Mouse (Mus musculus) stomach, embryonic 16.5 days (tissue): ENCODE measurements around the gene Wipf3. TPM values are rescaled to one million over a fixed set of nuclear protein-coding genes. Genes with fewer than 3 reads are reported as not detected.

Source experiments
- ATAC-seq: fragments of 200-750 bp; cut with Nextera tagmentation; 2 replicates; pipeline ENCODE4 v1.8.0; 2017; ENCODE audit warnings: moderate number of reproducible peaks, moderate TSS enrichment; ENCODE audit not compliant: insufficient read depth, low FRiP score
- H3K27ac ChIP-seq: fragments of 300-500 bp; sonication (generic); 2 replicates; pipeline ENCODE4 v1.5.1; 2014; ENCODE audit warnings: low read length
- H3K27me3 ChIP-seq: fragments of 300-500 bp; sonication (generic); 2 replicates; pipeline ENCODE4 v1.6.1; 2014; ENCODE audit warnings: low read length, control low read depth, mixed read lengths; ENCODE audit not compliant: control insufficient read depth, insufficient read depth
- H3K36me3 ChIP-seq: fragments of 300-500 bp; sonication (generic); 2 replicates; pipeline ENCODE4 v1.6.1; 2014; ENCODE audit warnings: low read length; ENCODE audit not compliant: control insufficient read depth, insufficient read depth
- H3K4me1 ChIP-seq: fragments of 300-500 bp; sonication (generic); 2 replicates; pipeline ENCODE4 v1.6.1; 2014; ENCODE audit warnings: low read length, control low read depth, mixed read lengths; ENCODE audit not compliant: control insufficient read depth, insufficient read depth
- H3K4me2 ChIP-seq: fragments of 300-500 bp; sonication (generic); 2 replicates; pipeline ENCODE4 v1.6.1; 2014; ENCODE audit warnings: low read depth, low read length, mixed read lengths
- H3K4me3 ChIP-seq: fragments of 300-500 bp; sonication (generic); replicated peaks from 2 replicates; pipeline ENCODE4 v1.5.1; 2014; ENCODE audit warnings: mild to moderate bottlenecking, low read length
- H3K9ac ChIP-seq: fragments of 300-500 bp; sonication (generic); 2 replicates; pipeline ENCODE4 v1.6.1; 2014; ENCODE audit warnings: low read length
- H3K9me3 ChIP-seq: fragments of 300-500 bp; sonication (generic); replicated peaks from 2 replicates; pipeline ENCODE4 v1.6.1; 2016; ENCODE audit warnings: low read length, control low read depth; ENCODE audit not compliant: control insufficient read depth
- WGBS: fragments of 180-500 bp; shearing (Covaris S2); extraction: QIAGEN DNeasy Blood & Tissue Kit; methylation state at CpG from one replicate; pipeline ENCODE4 v1.1.7; 2014; 5-methylcytosine and 5-hydroxymethylcytosine counted together
- polyA plus RNA-seq: library from polyadenylated mRNA; unstranded; fragments of >200 nt; fragmentation: Nextera tagmentation; extraction: Ambion mirVana; gene quantifications from 2 replicates; pipeline ENCODE4 v1.2.1, GENCODE M21; 2015

The Wipf3 gene
- polyA plus RNA-seq, 1 experiment from 2014 or later: 1.0 TPM

GRCm38 (mm10) chr6:54438510-54438909 lies 9.1 kb downstream of the Wipf3 start:
- Histone ChIP-seq H3K4me2 (no peak overlapping the region), H3K27me3 (no peaks in the 10 kb centered on the region), H3K9me3 (no peaks in the 10 kb centered on the region), H3K4me3 (no peak overlapping the region), H3K9ac (no peak overlapping the region), H3K27ac (no peak overlapping the region), H3K4me1 (peaks cover 14% of the 10 kb centered on the region; the same call in 1 of the 2 replicates), H3K36me3 (no peaks in the 10 kb centered on the region)
- WGBS: 58% methylated on average over 4 of the region's 4 CpGs
- ATAC-seq: no peak

GRCm38 (mm10) chr6:54440658-54441057 lies 11.3 kb downstream of the Wipf3 start:
- Histone ChIP-seq H3K4me2 (no peak overlapping the region), H3K27me3 (no peaks in the 10 kb centered on the region), H3K4me3 (no peak overlapping the region), H3K27ac (no peak overlapping the region), H3K36me3 (no peaks in the 10 kb centered on the region), H3K9ac (no peak overlapping the region), H3K9me3 (no peaks in the 10 kb centered on the region), H3K4me1 (peaks cover 14% of the 10 kb centered on the region; the same call in 1 of the 2 replicates)
- WGBS: 88% methylated on average over 6 of the region's 6 CpGs
- no peak for ATAC-seq

- no peak overlapping the region for H3K27ac ChIP-seq
- no peak for ATAC-seq
- WGBS: 58% methylated on average over 4 of the region's 4 CpGs
- no peak overlapping the region for H3K9ac ChIP-seq
- no peaks in the 10 kb centered on the region for H3K4me1 ChIP-seq
- no peaks in the 10 kb centered on the region for H3K27me3 ChIP-seq
- H3K4me2 ChIP-seq: no peak overlapping the region
- no peaks in the 10 kb centered on the region for H3K36me3 ChIP-seq
- no peaks in the 10 kb centered on the region for H3K9me3 ChIP-seq
- H3K4me3 ChIP-seq: no peak overlapping the region
These were observed 14.3 kb downstream of the Wipf3 start for GRCm38 (mm10) chr6:54443657-54444056.

GRCm38 (mm10) chr6:54444086-54444485 lies 14.7 kb downstream of the Wipf3 start:
- ATAC-seq: no peak
- no peaks in the 10 kb centered on the region for H3K9me3 ChIP-seq
- H3K36me3 ChIP-seq: no peaks in the 10 kb centered on the region
- no peak overlapping the region for H3K9ac ChIP-seq
- H3K4me1 ChIP-seq: no peaks in the 10 kb centered on the region
- WGBS: 44% methylated on average over 7 of the region's 7 CpGs
- no peaks in the 10 kb centered on the region for H3K27me3 ChIP-seq
- H3K4me2 ChIP-seq: no peak overlapping the region
- H3K4me3 ChIP-seq: no peak overlapping the region
- no peak overlapping the region for H3K27ac ChIP-seq

GRCm38 (mm10) chr6:54445249-54445818 lies 15.9 kb downstream of the Wipf3 start:
- H3K4me2 ChIP-seq: no peak overlapping the region

GRCm38 (mm10) chr6:54447353-54447752 lies 17.9 kb downstream of the Wipf3 start:
- 83% methylated on average over 4 of the region's 4 CpGs for WGBS
- H3K27me3 ChIP-seq: no peaks in the 10 kb centered on the region

More at GRCm38 (mm10) chr6:54445249-54445818, 15.9 kb downstream of the Wipf3 start:
- Histone ChIP-seq H3K27me3 (no peaks in the 10 kb centered on the region), H3K4me1 (no peaks in the 10 kb centered on the region), H3K9ac (no peak overlapping the region), H3K27ac (no peak overlapping the region), H3K36me3 (no peaks in the 10 kb centered on the region), H3K9me3 (no peaks in the 10 kb centered on the region), H3K4me3 (no peak overlapping the region)
- no peak for ATAC-seq
- WGBS: 63% methylated on average over 7 of the region's 7 CpGs

GRCm38 (mm10) chr6:54459661-54460060 lies 30.3 kb downstream of the Wipf3 start:
- no peaks in the 10 kb centered on the region for H3K36me3 ChIP-seq
- H3K27ac ChIP-seq: no peak overlapping the region
- 58% methylated on average over 7 of the region's 7 CpGs for WGBS
- no peaks in the 10 kb centered on the region for H3K4me1 ChIP-seq
- H3K9me3 ChIP-seq: no peaks in the 10 kb centered on the region
- no peaks in the 10 kb centered on the region for H3K27me3 ChIP-seq
- no peak for ATAC-seq
- H3K4me3 ChIP-seq: no peak overlapping the region
- H3K9ac ChIP-seq: no peak overlapping the region
- no peak overlapping the region for H3K4me2 ChIP-seq

More at GRCm38 (mm10) chr6:54447353-54447752, 17.9 kb downstream of the Wipf3 start:
- H3K27ac ChIP-seq: no peak overlapping the region
- ATAC-seq: no peak
- H3K4me3 ChIP-seq: no peak overlapping the region
- no peak overlapping the region for H3K4me2 ChIP-seq
- H3K36me3 ChIP-seq: no peaks in the 10 kb centered on the region
- no peak overlapping the region for H3K9ac ChIP-seq
- no peaks in the 10 kb centered on the region for H3K9me3 ChIP-seq
- H3K4me1 ChIP-seq: no peaks in the 10 kb centered on the region

GRCm38 (mm10) chr6:54460172-54460914 lies 30.9 kb downstream of the Wipf3 start:
- no peaks in the 10 kb centered on the region for H3K4me1 ChIP-seq
- H3K9ac ChIP-seq: no peak overlapping the region
- H3K4me2 ChIP-seq: no peak overlapping the region
- no peak for ATAC-seq
- no peak overlapping the region for H3K4me3 ChIP-seq
- H3K27ac ChIP-seq: no peak overlapping the region
- H3K36me3 ChIP-seq: no peaks in the 10 kb centered on the region
- H3K27me3 ChIP-seq: no peaks in the 10 kb centered on the region
- no peaks in the 10 kb centered on the region for H3K9me3 ChIP-seq
- 80% methylated on average over 6 of the region's 6 CpGs for WGBS

GRCm38 (mm10) chr6:54460915-54461671 lies 31.7 kb downstream of the Wipf3 start:
- Histone ChIP-seq H3K4me1 (no peaks in the 10 kb centered on the region), H3K36me3 (no peaks in the 10 kb centered on the region), H3K9ac (no peak overlapping the region), H3K4me3 (no peak overlapping the region), H3K27ac (no peak overlapping the region), H3K27me3 (no peaks in the 10 kb centered on the region), H3K9me3 (no peaks in the 10 kb centered on the region), H3K4me2 (no peak overlapping the region)
- 75% methylated on average over 13 of the region's 13 CpGs for WGBS
- no peak; the same call in 1 of the 2 replicates for ATAC-seq
